Mouse (Mus musculus): Measurements from ENCODE around the gene Agps.
A peak's percentile ranks its signal among the peaks of the same experiment; 100 is the strongest.

Agps gene

GRCm38 (mm10) chr2:75831881-75832633 lies at the start of gene Agps:
Gene Agps (plus strand): TSS chr2:75832177.
- peak; percentile 73 for DNase-seq (ENCODE audit: low spot score)

GRCm38 (mm10) chr2:75786075-75786474 lies 45.9 kb upstream of the Agps start:
- DNase-seq (ENCODE audit: low spot score), result no peak

- no peak for DNase-seq (ENCODE audit: low spot score)
These were observed 43.5 kb upstream of the Agps start for GRCm38 (mm10) chr2:75788511-75788910.

- no peak for DNase-seq (ENCODE audit: low spot score)
These were observed 41.9 kb upstream of the Agps start for GRCm38 (mm10) chr2:75789959-75790523.

GRCm38 (mm10) chr2:75791561-75792308 lies 40.2 kb upstream of the Agps start:
- no peak for DNase-seq (ENCODE audit: low spot score)

GRCm38 (mm10) chr2:75792377-75793203 lies 39.4 kb upstream of the Agps start:
- DNase-seq (ENCODE audit: low spot score), result no peak

GRCm38 (mm10) chr2:75796181-75796580 lies 35.8 kb upstream of the Agps start:
- DNase-seq (ENCODE audit: low spot score), result no peak

GRCm38 (mm10) chr2:75798434-75798970 lies 33.5 kb upstream of the Agps start:
- DNase-seq (ENCODE audit: low spot score), result no peak

GRCm38 (mm10) chr2:75805767-75806166 lies 26.2 kb upstream of the Agps start:
- DNase-seq (ENCODE audit: low spot score), result no peak

- DNase-seq (ENCODE audit: low spot score), result no peak
These were observed 25.1 kb upstream of the Agps start for GRCm38 (mm10) chr2:75806891-75807290.

GRCm38 (mm10) chr2:75807460-75807859 lies 24.5 kb upstream of the Agps start:
- no peak for DNase-seq (ENCODE audit: low spot score)

GRCm38 (mm10) chr2:75814880-75815279 lies 17.1 kb upstream of the Agps start:
- no peak for DNase-seq (ENCODE audit: low spot score)

GRCm38 (mm10) chr2:75815521-75815920 lies 16.5 kb upstream of the Agps start:
- DNase-seq (ENCODE audit: low spot score), result no peak

- DNase-seq (ENCODE audit: low spot score), result no peak
These were observed 15.3 kb upstream of the Agps start for GRCm38 (mm10) chr2:75816673-75817072.

GRCm38 (mm10) chr2:75818719-75819118 lies 13.3 kb upstream of the Agps start:
- DNase-seq (ENCODE audit: low spot score), result no peak

GRCm38 (mm10) chr2:75819796-75820195 lies 12.2 kb upstream of the Agps start:
- DNase-seq (ENCODE audit: low spot score), result no peak

GRCm38 (mm10) chr2:75821971-75822751 lies 9.8 kb upstream of the Agps start:
- no peak for DNase-seq (ENCODE audit: low spot score)

GRCm38 (mm10) chr2:75823736-75824135 lies 8.2 kb upstream of the Agps start:
- DNase-seq (ENCODE audit: low spot score), result no peak

GRCm38 (mm10) chr2:75824144-75824543 lies 7.8 kb upstream of the Agps start:
- no peak for DNase-seq (ENCODE audit: low spot score)

- no peak for DNase-seq (ENCODE audit: low spot score)
These were observed 7.1 kb upstream of the Agps start for GRCm38 (mm10) chr2:75824846-75825245.

GRCm38 (mm10) chr2:75825603-75826002 lies 6.4 kb upstream of the Agps start:
- DNase-seq (ENCODE audit: low spot score), result no peak
